Mouse (Mus musculus): ENCODE results near the gene Rpl23a. TPM values are rescaled to one million over a fixed set of nuclear protein-coding genes. Genes with fewer than 3 reads are reported as not detected.

Rpl23a gene
- polyA plus RNA-seq, 1 experiment from 2014 or later: 1,297 TPM

- Histone ChIP-seq H3K36me3 (peaks cover 30% of the 10 kb centered on the region), H3K9ac (peak overlapping the region; percentile 98), H3K9me3 (no peaks in the 10 kb centered on the region), H3K4me2 (peak overlapping the region; percentile 67), H3K27ac (no peak overlapping the region), H3K4me1 (peaks cover 58% of the 10 kb centered on the region), H3K27me3 (no peaks in the 10 kb centered on the region), H3K4me3 (peak overlapping the region; percentile 85)
- ATAC-seq (ENCODE audit: borderline replicate concordance, extremely low read depth, low FRiP score, low TSS enrichment): no peak
- WGBS: 41% methylated on average over 2 of the region's 2 CpGs
These were observed 1.5 kb downstream of the Rpl23a start for GRCm38 (mm10) chr11:78181830-78182357.

GRCm38 (mm10) chr11:78180081-78180761 is 3.2 kb downstream of the Rpl23a start:
- peaks cover 30% of the 10 kb centered on the region for H3K36me3 ChIP-seq
- peak overlapping the region; percentile 97; the same call in 1 of the 2 replicates for H3K4me2 ChIP-seq
- no peak overlapping the region for H3K27ac ChIP-seq
- H3K9ac ChIP-seq: peak overlapping the region; percentile 4; the same call in 1 of the 2 replicates
- H3K4me3 ChIP-seq: peak overlapping the region; percentile 61; the same call in 1 of the 2 replicates
- 55% methylated on average over 6 of the region's 6 CpGs for WGBS
- no peaks in the 10 kb centered on the region for H3K9me3 ChIP-seq
- no peak for ATAC-seq (ENCODE audit: borderline replicate concordance, extremely low read depth, low FRiP score, low TSS enrichment)
- peaks cover 61% of the 10 kb centered on the region for H3K4me1 ChIP-seq
- H3K27me3 ChIP-seq: no peaks in the 10 kb centered on the region

GRCm38 (mm10) chr11:78179438-78179999 is 3.9 kb downstream of the Rpl23a start:
- Histone ChIP-seq H3K9me3 (no peaks in the 10 kb centered on the region), H3K27ac (peak overlapping the region; percentile 99; the same call in 1 of the 2 replicates), H3K4me3 (peak overlapping the region; percentile 61), H3K4me2 (peak overlapping the region; percentile 97), H3K9ac (peak overlapping the region; percentile 63), H3K27me3 (no peaks in the 10 kb centered on the region), H3K36me3 (peaks cover 30% of the 10 kb centered on the region), H3K4me1 (peaks cover 67% of the 10 kb centered on the region)
- ATAC-seq (ENCODE audit: borderline replicate concordance, extremely low read depth, low FRiP score, low TSS enrichment): no peak
- WGBS: 24% methylated on average over 8 of the region's 8 CpGs

GRCm38 (mm10) chr11:78178859-78179437 is 4.4 kb downstream of the Rpl23a start:
- peak overlapping the region; percentile 63 for H3K9ac ChIP-seq
- no peaks in the 10 kb centered on the region for H3K9me3 ChIP-seq
- peak overlapping the region; percentile 99 for H3K27ac ChIP-seq
- peak overlapping the region; percentile 61 for H3K4me3 ChIP-seq
- H3K4me1 ChIP-seq: peaks cover 63% of the 10 kb centered on the region
- WGBS: under 1% methylated on average over 29 of the region's 29 CpGs
- H3K4me2 ChIP-seq: peak overlapping the region; percentile 97
- peaks cover 30% of the 10 kb centered on the region for H3K36me3 ChIP-seq
- no peak for ATAC-seq (ENCODE audit: borderline replicate concordance, extremely low read depth, low FRiP score, low TSS enrichment)
- no peaks in the 10 kb centered on the region for H3K27me3 ChIP-seq

- Histone ChIP-seq H3K4me2 (peak overlapping the region; percentile 97), H3K36me3 (peaks cover 30% of the 10 kb centered on the region), H3K9ac (peak overlapping the region; percentile 63), H3K4me3 (peak overlapping the region; percentile 61), H3K27ac (peak overlapping the region; percentile 99), H3K27me3 (no peaks in the 10 kb centered on the region), H3K9me3 (no peaks in the 10 kb centered on the region), H3K4me1 (peaks cover 61% of the 10 kb centered on the region)
- ATAC-seq (ENCODE audit: borderline replicate concordance, extremely low read depth, low FRiP score, low TSS enrichment): peak; percentile 85
- WGBS: under 1% methylated on average over 73 of the region's 84 CpGs
These were observed 5.2 kb downstream of the Rpl23a start for GRCm38 (mm10) chr11:78177903-78178858.

- no peak for ATAC-seq (ENCODE audit: borderline replicate concordance, extremely low read depth, low FRiP score, low TSS enrichment)
- Histone ChIP-seq H3K9ac (peak overlapping the region; percentile 39), H3K4me2 (peak overlapping the region; percentile 97), H3K27ac (peak overlapping the region; percentile 99), H3K36me3 (peaks cover 30% of the 10 kb centered on the region), H3K4me1 (peaks cover 61% of the 10 kb centered on the region), H3K4me3 (peak overlapping the region; percentile 61), H3K27me3 (no peaks in the 10 kb centered on the region), H3K9me3 (no peaks in the 10 kb centered on the region)
- 2% methylated on average over 10 of the region's 10 CpGs for WGBS
These were observed 5.9 kb downstream of the Rpl23a start for GRCm38 (mm10) chr11:78177437-78177836.

GRCm38 (mm10) chr11:78176905-78177331 is 6.5 kb downstream of the Rpl23a start:
- H3K27ac ChIP-seq: peak overlapping the region; percentile 99
- H3K4me1 ChIP-seq: peaks cover 56% of the 10 kb centered on the region
- peak overlapping the region; percentile 97 for H3K4me2 ChIP-seq
- no peak for ATAC-seq (ENCODE audit: borderline replicate concordance, extremely low read depth, low FRiP score, low TSS enrichment)
- no peaks in the 10 kb centered on the region for H3K27me3 ChIP-seq
- WGBS: under 1% methylated on average over 23 of the region's 23 CpGs
- no peaks in the 10 kb centered on the region for H3K9me3 ChIP-seq
- peaks cover 26% of the 10 kb centered on the region for H3K36me3 ChIP-seq
- peak overlapping the region; percentile 61 for H3K4me3 ChIP-seq
- peak overlapping the region; percentile 39 for H3K9ac ChIP-seq

- WGBS: under 1% methylated on average over 32 of the region's 32 CpGs
These were observed 7.0 kb downstream of the Rpl23a start, which contains the start of the genes Nek8 and Tlcd1 for GRCm38 (mm10) chr11:78176402-78176862. Gene Nek8, minus strand, starts transcription at chr11:78176675. Gene Tlcd1, plus strand, starts transcription at chr11:78176711.

GRCm38 (mm10) chr11:78175771-78176401 is 7.5 kb downstream of the Rpl23a start:
- Histone ChIP-seq H3K27ac (peak overlapping the region; percentile 99), H3K9ac (peak overlapping the region; percentile 17; the same call in 1 of the 2 replicates), H3K4me2 (peak overlapping the region; percentile 97), H3K36me3 (peaks cover 16% of the 10 kb centered on the region), H3K9me3 (no peaks in the 10 kb centered on the region), H3K27me3 (no peaks in the 10 kb centered on the region), H3K4me3 (peak overlapping the region; percentile 61), H3K4me1 (peaks cover 45% of the 10 kb centered on the region)
- ATAC-seq (ENCODE audit: borderline replicate concordance, extremely low read depth, low FRiP score, low TSS enrichment): no peak
- 10% methylated on average over 10 of the region's 10 CpGs for WGBS

More at GRCm38 (mm10) chr11:78176402-78176862, 7.0 kb downstream of the Rpl23a start, which contains the start of the genes Nek8 and Tlcd1:
- no peaks in the 10 kb centered on the region for H3K9me3 ChIP-seq
- H3K27ac ChIP-seq: peak within 1 kb of the TSS; percentile 99
- ATAC-seq (ENCODE audit: borderline replicate concordance, extremely low read depth, low FRiP score, low TSS enrichment): peak; percentile 55; the same call in 1 of the 2 replicates
- H3K36me3 ChIP-seq: peaks cover 21% of the 10 kb centered on the region
- peak within 1 kb of the TSS; percentile 97 for H3K4me2 ChIP-seq
- H3K9ac ChIP-seq: peak within 1 kb of the TSS; percentile 39
- peak within 1 kb of the TSS; percentile 61 for H3K4me3 ChIP-seq
- H3K4me1 ChIP-seq: peaks cover 51% of the 10 kb centered on the region
- H3K27me3 ChIP-seq: no peaks in the 10 kb centered on the region

GRCm38 (mm10) chr11:78174506-78174905 is 8.9 kb downstream of the Rpl23a start:
- Histone ChIP-seq H3K4me1 (peaks cover 32% of the 10 kb centered on the region), H3K27ac (peak overlapping the region; percentile 8; the same call in 1 of the 2 replicates), H3K4me2 (no peak overlapping the region), H3K9ac (no peak overlapping the region), H3K9me3 (no peaks in the 10 kb centered on the region), H3K27me3 (no peaks in the 10 kb centered on the region), H3K4me3 (no peak overlapping the region), H3K36me3 (peaks cover 2% of the 10 kb centered on the region; the same call in 1 of the 2 replicates)
- no peak for ATAC-seq (ENCODE audit: borderline replicate concordance, extremely low read depth, low FRiP score, low TSS enrichment)
- 80% methylated on average over 3 of the region's 3 CpGs for WGBS

Data from lung, embryonic 15.5 days (tissue).